Mouse (Mus musculus) E14TG2a.4 (cell line): ENCODE measurements around the gene Wdr26.

Source experiments
- H3K27me3 ChIP-seq: 2 replicates; pipeline ENCODE4 v1.6.1; 2014; ENCODE audit warnings: low read length, control low read depth; ENCODE audit not compliant: insufficient read depth
- H3K36me3 ChIP-seq: 2 replicates; pipeline ENCODE4 v1.6.1; 2014; ENCODE audit warnings: low read length, control low read depth; ENCODE audit not compliant: insufficient read depth
- H3K4me1 ChIP-seq: replicated peaks from 2 replicates; pipeline ENCODE4 v1.6.1; 2014; ENCODE audit warnings: low read depth, low read length, control low read depth
- H3K4me3 ChIP-seq: replicated peaks from 2 replicates; pipeline ENCODE4 v1.5.1; 2014; ENCODE audit warnings: mild to moderate bottlenecking, low read length
- H3K9me3 ChIP-seq: 2 replicates; pipeline ENCODE4 v1.6.1; 2014; ENCODE audit warnings: low read length, control low read depth
- CTCF ChIP-seq: conservative IDR thresholded peaks from 2 replicates; pipeline ENCODE4 v1.5.1; 2014; ENCODE audit warnings: low read length
- NANOG ChIP-seq: IDR thresholded peaks from 2 replicates; pipeline ENCODE4 v1.6.1; 2014; ENCODE audit warnings: borderline replicate concordance, low read length, mixed read lengths
- POU5F1 ChIP-seq: IDR thresholded peaks from 2 replicates; pipeline ENCODE4 v1.6.1; 2014; ENCODE audit warnings: low read length, borderline replicate concordance

Gene Wdr26

DNA sequence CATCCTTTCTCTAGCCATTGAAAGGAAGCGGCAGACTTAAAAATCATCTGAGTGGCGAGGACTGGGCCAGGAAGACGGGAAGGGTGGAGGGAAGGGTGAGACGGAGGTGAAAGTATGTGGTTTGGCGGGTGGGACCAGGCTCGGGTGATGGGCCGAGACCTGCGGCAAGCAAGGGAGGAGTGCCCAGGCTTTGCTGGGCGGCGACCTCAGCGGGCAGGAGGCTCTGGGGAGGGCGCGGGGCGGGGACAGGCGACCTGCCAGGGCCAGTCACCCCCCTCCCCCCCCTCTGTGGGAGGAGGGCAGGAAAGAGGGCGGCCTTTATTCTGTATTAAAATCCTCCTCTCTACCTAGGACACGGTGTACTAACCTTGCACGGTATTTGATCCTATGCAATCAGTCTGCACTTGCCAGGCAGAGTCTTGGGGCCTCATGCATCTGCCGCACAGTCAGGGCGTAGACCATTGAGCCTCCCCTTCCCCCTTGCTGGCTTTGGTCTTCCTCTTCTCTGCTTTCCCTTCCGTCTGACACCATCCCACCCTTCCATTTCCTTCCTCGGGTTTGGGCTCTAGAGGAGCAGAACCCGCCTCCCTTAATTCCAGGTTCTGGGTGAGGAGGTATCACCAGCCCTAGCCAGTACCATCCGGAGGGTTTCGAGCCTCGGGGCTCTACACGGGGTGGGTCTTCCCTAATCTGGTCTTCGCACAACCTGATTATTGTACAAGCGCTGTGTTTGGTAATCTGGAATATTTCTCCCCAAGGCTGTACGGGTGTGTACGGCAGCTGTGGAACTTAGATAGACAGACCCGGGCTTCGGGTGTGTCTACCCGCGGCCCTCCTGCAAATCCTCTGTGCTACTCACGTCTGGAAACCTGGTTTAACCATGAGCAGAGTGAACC is 45.1 kb upstream of the Wdr26 start:
- Histone ChIP-seq H3K9me3 (peaks cover 27% of the 10 kb centered on the region), H3K27me3 (peaks cover 14% of the 10 kb centered on the region), H3K4me1 (peaks cover 55% of the 10 kb centered on the region), H3K36me3 (peaks cover 11% of the 10 kb centered on the region; the same call in 1 of the 2 replicates), H3K4me3 (peak overlapping the region; percentile 72)
- no peak for TF ChIP-seq NANOG
- no peak for TF ChIP-seq CTCF
- TF ChIP-seq POU5F1: no peak

DNA sequence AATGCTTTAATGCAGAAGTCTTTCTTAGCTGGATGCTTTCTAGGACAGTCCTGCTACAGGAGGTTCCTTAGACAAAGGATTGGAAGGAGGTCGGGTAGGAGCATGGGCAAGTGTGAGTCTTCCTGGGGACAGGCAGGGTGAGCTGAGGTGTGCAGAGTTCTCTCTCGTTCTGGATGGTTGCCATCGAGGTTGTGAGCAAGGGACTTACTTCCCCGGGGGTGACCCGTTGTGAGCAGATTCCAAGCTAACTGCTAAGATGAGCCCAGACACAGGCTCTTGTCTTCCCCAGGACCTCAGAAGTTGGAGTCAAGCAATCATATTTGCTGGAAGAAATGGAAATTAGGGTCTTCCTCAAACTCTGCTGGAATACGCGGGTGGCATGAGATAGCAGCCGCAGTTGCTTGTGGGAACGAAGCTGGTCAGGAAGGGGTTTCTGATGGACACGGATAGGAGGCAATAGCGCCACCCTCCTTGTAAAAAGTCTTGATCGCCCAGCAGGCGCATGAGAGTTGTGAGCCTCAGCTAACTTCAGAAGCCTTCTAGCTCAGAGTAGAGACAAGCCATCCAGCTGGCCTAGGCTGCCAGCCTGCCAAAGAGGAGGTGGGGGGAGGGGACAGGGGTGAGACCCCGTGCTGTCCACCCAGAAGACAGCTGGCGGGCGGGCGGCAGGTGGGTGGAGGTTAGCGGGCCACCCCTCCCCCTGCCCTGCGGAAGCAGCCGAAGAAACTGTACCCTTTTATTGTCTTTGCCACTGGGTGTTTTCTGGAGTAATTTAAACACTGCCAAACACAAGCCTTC is 44.3 kb upstream of the Wdr26 start:
- Histone ChIP-seq H3K9me3 (peaks cover 20% of the 10 kb centered on the region), H3K4me1 (peaks cover 59% of the 10 kb centered on the region), H3K27me3 (peaks cover 14% of the 10 kb centered on the region), H3K36me3 (0 out of 2 replicates have a peak, but pooled peaks cover 9% of the 10 kb centered on the region), H3K4me3 (peak overlapping the region; percentile 72)
- no peak for TF ChIP-seq CTCF
- TF ChIP-seq NANOG: no peak
- no peak for TF ChIP-seq POU5F1

DNA sequence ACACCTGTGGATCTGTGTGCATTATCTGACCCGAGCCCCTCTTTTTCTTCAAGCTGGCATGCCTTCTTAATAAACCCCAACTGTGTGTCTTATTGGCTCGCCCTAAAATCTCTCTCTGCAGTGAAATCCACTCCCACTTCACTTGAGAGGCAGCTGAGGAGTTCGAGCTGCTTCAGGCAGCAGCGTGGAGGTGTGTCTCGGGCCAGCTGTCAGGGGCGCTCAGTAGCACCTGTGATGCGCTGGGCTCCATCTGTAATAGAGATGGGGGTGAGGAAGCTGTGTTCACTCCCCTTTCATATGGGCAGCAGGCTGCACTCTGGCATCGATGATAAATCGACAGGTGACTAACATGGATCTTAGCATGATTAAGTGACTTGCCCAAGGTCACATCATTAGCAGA is 43.6 kb upstream of the Wdr26 start:
- H3K27me3 ChIP-seq: peaks cover 14% of the 10 kb centered on the region
- 0 out of 2 replicates have a peak, but pooled peaks cover 9% of the 10 kb centered on the region for H3K36me3 ChIP-seq
- H3K4me1 ChIP-seq: peaks cover 64% of the 10 kb centered on the region
- TF ChIP-seq POU5F1 (no peak), NANOG (no peak)
- H3K4me3 ChIP-seq: no peak overlapping the region
- H3K9me3 ChIP-seq: peaks cover 14% of the 10 kb centered on the region

DNA sequence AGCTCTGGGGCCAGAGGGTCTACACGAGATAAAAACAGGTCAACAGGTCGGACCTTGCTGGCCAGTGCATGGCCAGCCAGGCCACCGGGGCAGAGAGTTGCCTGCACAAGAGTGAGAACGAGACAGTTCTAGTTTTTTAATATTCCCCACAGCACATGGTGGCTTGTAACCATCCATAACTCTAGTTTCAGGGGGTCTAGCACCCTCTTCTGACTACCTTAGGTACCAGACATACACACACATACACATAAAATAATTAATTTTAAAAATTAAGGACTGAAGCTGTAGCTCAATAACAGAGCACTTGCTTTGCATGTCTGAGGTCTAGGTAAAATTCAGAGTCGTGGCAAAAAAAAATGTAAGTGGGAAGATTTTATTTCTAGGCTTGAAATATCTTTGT is 39.8 kb upstream of the Wdr26 start:
- Histone ChIP-seq H3K27me3 (no peaks in the 10 kb centered on the region; the same call in 1 of the 2 replicates), H3K4me1 (peaks cover 57% of the 10 kb centered on the region), H3K36me3 (0 out of 2 replicates have a peak, but pooled peaks cover 9% of the 10 kb centered on the region), H3K4me3 (peak overlapping the region; percentile 83), H3K9me3 (no peaks in the 10 kb centered on the region)
- TF ChIP-seq POU5F1 (no peak), CTCF (no peak), NANOG (no peak)

DNA sequence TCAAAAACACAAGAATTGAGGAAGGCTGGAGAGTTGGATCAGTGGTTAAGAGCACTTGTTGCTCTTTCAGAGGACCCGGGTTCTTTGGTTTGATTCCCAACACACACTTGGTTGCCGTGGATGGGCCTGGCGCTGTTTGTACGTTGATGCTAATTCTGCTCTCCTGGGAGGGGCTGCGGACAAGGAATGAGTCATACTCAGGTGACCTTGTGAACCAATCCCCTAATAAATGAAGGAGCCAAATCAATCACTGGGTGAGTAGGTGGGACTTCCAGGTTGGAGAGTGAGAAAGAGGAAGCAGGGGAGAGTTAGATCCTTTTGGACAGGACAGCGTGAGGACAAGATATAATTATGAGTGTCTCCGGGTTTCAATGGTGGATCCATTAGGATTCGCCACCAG is 39.2 kb upstream of the Wdr26 start:
- TF ChIP-seq CTCF (no peak), POU5F1 (no peak), NANOG (no peak)
- Histone ChIP-seq H3K4me1 (peaks cover 57% of the 10 kb centered on the region), H3K4me3 (peak overlapping the region; percentile 83), H3K9me3 (no peaks in the 10 kb centered on the region), H3K27me3 (no peaks in the 10 kb centered on the region; the same call in 1 of the 2 replicates), H3K36me3 (0 out of 2 replicates have a peak, but pooled peaks cover 9% of the 10 kb centered on the region)

DNA sequence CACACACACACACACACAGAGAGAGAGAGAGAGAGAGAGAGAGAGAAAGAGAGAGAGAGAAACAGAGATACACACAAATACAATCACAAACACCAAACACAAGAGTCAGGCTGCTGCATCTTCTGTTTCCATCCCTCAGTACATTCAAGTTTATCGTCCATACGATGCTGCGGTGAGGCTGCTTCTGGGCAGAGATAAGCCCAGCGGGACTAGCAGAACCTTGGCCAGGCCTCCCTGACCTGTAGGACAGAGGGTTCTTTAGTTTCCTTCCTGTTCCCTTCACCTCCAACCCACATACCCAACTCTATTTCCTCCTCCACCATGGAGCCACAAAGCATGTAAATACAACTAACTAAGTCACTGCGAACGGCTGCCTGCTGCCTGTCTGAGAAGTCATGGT is 37.7 kb upstream of the Wdr26 start:
- no peaks in the 10 kb centered on the region for H3K27me3 ChIP-seq
- peaks cover 47% of the 10 kb centered on the region for H3K4me1 ChIP-seq
- TF ChIP-seq POU5F1 (no peak), CTCF (no peak), NANOG (no peak)
- no peak overlapping the region for H3K4me3 ChIP-seq
- H3K9me3 ChIP-seq: no peaks in the 10 kb centered on the region
- 0 out of 2 replicates have a peak, but pooled peaks cover 9% of the 10 kb centered on the region for H3K36me3 ChIP-seq

DNA sequence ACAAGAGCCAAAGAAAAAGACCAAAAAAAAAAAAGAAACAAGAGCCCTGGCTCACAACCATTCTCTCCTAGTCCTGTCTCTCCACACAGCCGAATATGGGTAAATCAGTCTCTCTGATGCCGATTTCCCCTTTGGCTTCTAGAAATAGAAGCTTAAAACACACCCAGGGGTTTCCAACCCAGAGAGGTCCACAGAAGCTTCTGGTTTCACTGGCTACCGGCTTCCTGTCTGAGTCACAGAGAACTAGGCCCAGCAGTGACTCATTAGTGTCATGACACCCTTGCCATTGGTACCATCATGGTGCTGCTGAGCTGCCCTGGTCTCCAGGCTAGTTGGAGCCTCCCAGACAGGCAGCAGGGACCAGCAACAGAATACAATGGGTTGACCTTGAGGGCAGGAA is 35.4 kb upstream of the Wdr26 start:
- H3K27me3 ChIP-seq: no peaks in the 10 kb centered on the region
- no peaks in the 10 kb centered on the region for H3K9me3 ChIP-seq
- peaks cover 34% of the 10 kb centered on the region for H3K4me1 ChIP-seq
- no peak overlapping the region for H3K4me3 ChIP-seq
- TF ChIP-seq POU5F1 (no peak), CTCF (no peak), NANOG (no peak)
- 0 out of 2 replicates have a peak, but pooled peaks cover 4% of the 10 kb centered on the region for H3K36me3 ChIP-seq

DNA sequence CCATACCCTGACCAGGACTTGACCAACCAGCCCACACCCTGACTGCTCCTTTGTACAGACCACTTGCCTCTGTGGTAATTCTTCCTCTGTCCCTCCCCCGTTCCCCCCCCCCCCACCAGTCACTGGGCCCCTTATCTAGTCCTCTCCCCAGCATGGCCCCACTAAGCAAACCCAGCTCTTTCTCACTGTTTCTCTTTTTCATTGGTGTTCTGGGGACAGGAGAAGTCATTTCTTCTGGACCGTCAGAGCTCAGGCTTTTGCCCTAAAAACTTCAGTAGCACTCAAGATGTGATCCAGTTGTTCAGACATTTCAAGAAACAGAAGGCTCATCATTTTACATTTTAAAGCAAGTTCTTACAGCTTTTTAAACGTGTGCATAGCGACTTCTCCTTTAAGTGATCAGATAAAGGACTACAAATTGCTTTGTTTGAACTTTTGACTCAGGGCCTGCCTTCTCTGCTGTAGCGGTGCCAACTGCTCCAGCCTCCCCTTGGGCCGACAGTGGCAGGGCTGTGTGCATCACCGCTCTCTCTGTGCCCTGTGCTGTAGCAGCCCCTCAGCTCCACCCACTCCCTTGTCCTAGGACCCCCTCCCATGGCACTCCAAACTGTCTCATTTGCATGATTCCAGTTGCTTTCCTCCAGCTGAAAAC is 34.8 kb upstream of the Wdr26 start:
- H3K9me3 ChIP-seq: no peaks in the 10 kb centered on the region
- peaks cover 28% of the 10 kb centered on the region for H3K4me1 ChIP-seq
- H3K4me3 ChIP-seq: no peak overlapping the region
- TF ChIP-seq NANOG: no peak
- TF ChIP-seq POU5F1: no peak
- TF ChIP-seq CTCF: no peak
- no peaks in the 10 kb centered on the region for H3K36me3 ChIP-seq
- H3K27me3 ChIP-seq: no peaks in the 10 kb centered on the region
